Mouse (Mus musculus): ENCODE measurements around the gene Hyou1. TPM values are rescaled to one million over a fixed set of nuclear protein-coding genes. Genes with fewer than 3 reads are reported as not detected.

Hyou1 gene
- total RNA-seq, 1 experiment: 246 TPM

GRCm38 (mm10) chr9:44435747-44436146 is 56.5 kb downstream of the Hyou1 start:
- Histone ChIP-seq H3K36me3 (ENCODE audit: control insufficient read depth, insufficient read depth, low read length, poor library complexity, severe bottlenecking) (no peaks in the 10 kb centered on the region), H3K9ac (ENCODE audit: insufficient read depth, low read depth, low read length, poor library complexity, severe bottlenecking) (no peak overlapping the region), H3K4me3 (ENCODE audit: insufficient read depth in 1 of 2, low read depth in 1 of 2, low read length in 2 of 2, poor library complexity in 1 of 2, severe bottlenecking in 1 of 2) (no peak overlapping the region), H3K4me1 (ENCODE audit: control insufficient read depth in 2 of 2, insufficient read depth in 2 of 2, low read length in 2 of 2, poor library complexity in 1 of 2) (peaks cover 0 to 6% of the 10 kb centered on the region in 2 experiments; a peak in 1 of 4 replicates), H3K9me3 (ENCODE audit: control insufficient read depth, insufficient read depth, low read depth, low read length) (no peaks in the 10 kb centered on the region), H3K27ac (ENCODE audit: insufficient read depth, low read depth, low read length, poor library complexity, severe bottlenecking) (no peak overlapping the region)
- in situ Hi-C loops (cut with MboI; ENCODE audit: low sequenced_read_pairs in 2 of 2, unreplicated experiment in 2 of 2): no loop called here
- DNase-seq (ENCODE audit: low read depth, low spot score): no peak
- TF ChIP-seq CHD2 (IDR thresholded peaks at IDR 0.05; ENCODE audit: low read depth, low read length) (no peak), ZNF384 (IDR thresholded peaks at IDR 0.05; ENCODE audit: low read depth, low read length) (no peak), ZC3H11A (IDR thresholded peaks at IDR 0.05; ENCODE audit: borderline replicate concordance, low read depth, low read length) (no peak), HCFC1 (IDR thresholded peaks at IDR 0.05; ENCODE audit: borderline replicate concordance, insufficient read depth, low read length) (no peak), MAFK (IDR thresholded peaks at IDR 0.05; ENCODE audit: insufficient read depth, low read depth, low read length) (no peak)

- Histone ChIP-seq H3K4me1 (ENCODE audit: control insufficient read depth in 2 of 2, insufficient read depth in 2 of 2, low read length in 2 of 2, poor library complexity in 1 of 2) (peaks cover 0 to 7% of the 10 kb centered on the region in 2 experiments; a peak in 2 of 4 replicates), H3K27ac (ENCODE audit: insufficient read depth, low read depth, low read length, poor library complexity, severe bottlenecking) (no peak within 1 kb of the TSS), H3K4me3 (ENCODE audit: insufficient read depth in 1 of 2, low read depth in 1 of 2, low read length in 2 of 2, poor library complexity in 1 of 2, severe bottlenecking in 1 of 2) (peak within 1 kb of the TSS; percentile 40 to 50), H3K9ac (ENCODE audit: insufficient read depth, low read depth, low read length, poor library complexity, severe bottlenecking) (peak within 1 kb of the TSS; percentile 1; the same call in 1 of the 2 replicates), H3K9me3 (ENCODE audit: control insufficient read depth, insufficient read depth, low read depth, low read length) (no peaks in the 10 kb centered on the region), H3K36me3 (ENCODE audit: control insufficient read depth, insufficient read depth, low read length, poor library complexity, severe bottlenecking) (no peaks in the 10 kb centered on the region)
- in situ Hi-C loops (cut with MboI; ENCODE audit: low sequenced_read_pairs in 2 of 2, unreplicated experiment in 2 of 2): no loop called here
- DNase-seq (ENCODE audit: low read depth, low spot score): peak; percentile 51
- TF ChIP-seq CHD2 (IDR thresholded peaks at IDR 0.05; ENCODE audit: low read depth, low read length) (no peak), ZNF384 (IDR thresholded peaks at IDR 0.05; ENCODE audit: low read depth, low read length) (peak; percentile 78; the same call in 1 of the 2 replicates)
Measured at GRCm38 (mm10) chr9:44440961-44441360, 61.7 kb downstream of the Hyou1 start, which contains the start of gene Foxr1. Foxr1 (minus strand) TSS chr9:44441136.

Other genes with a start within 250 kb of the Hyou1 start
- 53.1 and 108 TPM in 2 replicates for gene Mcam, start 245.0 kb upstream of the Hyou1 start, total RNA-seq (2012; rRNA removed)
- gene Cbl, start 145.4 kb upstream of the Hyou1 start, total RNA-seq (2012; rRNA removed): 17.3 and 20.0 TPM in 2 replicates
- gene Ccdc153, start 138.8 kb upstream of the Hyou1 start, total RNA-seq (2012; rRNA removed): not detected in 2 replicates
- 0.32 and 1.1 TPM in 2 replicates for gene Pdzd3, start 128.0 kb upstream of the Hyou1 start, total RNA-seq (2012; rRNA removed)
- gene Nlrx1, start 110.9 kb upstream of the Hyou1 start, total RNA-seq (2012; rRNA removed): 0.63 and 1.1 TPM in 2 replicates
- 0.45 and 0.53 TPM in 2 replicates for gene Abcg4, start 90.9 kb upstream of the Hyou1 start, total RNA-seq (2012; rRNA removed)
- gene Hinfp, start 73.8 kb upstream of the Hyou1 start, total RNA-seq (2012; rRNA removed): 29.1 and 38.3 TPM in 2 replicates
- gene C2cd2l, start 59.2 kb upstream of the Hyou1 start, total RNA-seq (2012; rRNA removed): 9.0 and 13.9 TPM in 2 replicates
- 16.3 and 17.9 TPM in 2 replicates for gene Dpagt1, start 53.5 kb upstream of the Hyou1 start, total RNA-seq (2012; rRNA removed)
- gene H2afx, start 44.8 kb upstream of the Hyou1 start, total RNA-seq (2012; rRNA removed): 967 and 1,137 TPM in 2 replicates
- 69.9 and 71.3 TPM in 2 replicates for gene Hmbs, start 35.3 kb upstream of the Hyou1 start, total RNA-seq (2012; rRNA removed)
- gene Vps11, start 17.8 kb upstream of the Hyou1 start, total RNA-seq (2012; rRNA removed): 35.0 and 35.8 TPM in 2 replicates
- gene Slc37a4, start 17.4 kb downstream of the Hyou1 start, total RNA-seq (2012; rRNA removed): 9.8 and 10.0 TPM in 2 replicates
- 1,792 and 2,115 TPM in 2 replicates for gene Rps25, start 27.6 kb downstream of the Hyou1 start, total RNA-seq (2012; rRNA removed)
- gene Trappc4, start 28.1 kb downstream of the Hyou1 start, total RNA-seq (2012; rRNA removed): 88.2 and 95.1 TPM in 2 replicates
- 38.3 and 57.0 TPM in 2 replicates for gene Ccdc84, start 39.1 kb downstream of the Hyou1 start, total RNA-seq (2012; rRNA removed)
- gene Foxr1, start 61.6 kb downstream of the Hyou1 start, total RNA-seq (2012; rRNA removed): 0.79 and 1.9 TPM in 2 replicates
- gene Upk2, start 75.5 kb downstream of the Hyou1 start, total RNA-seq (2012; rRNA removed): 0.31 and 1.1 TPM in 2 replicates
- 4.9 and 6.7 TPM in 2 replicates for gene Bcl9l, start 103.3 kb downstream of the Hyou1 start, total RNA-seq (2012; rRNA removed)
- 0.21 and 0.31 TPM in 2 replicates for gene Cxcr5, start 182.4 kb downstream of the Hyou1 start, total RNA-seq (2012; rRNA removed)
- gene Ddx6, start 225.4 kb downstream of the Hyou1 start, total RNA-seq (2012; rRNA removed): 34.9 and 52.7 TPM in 2 replicates